Mouse (Mus musculus) left cerebral cortex, postnatal 25 days (tissue): Measurements from ENCODE around the gene Zfp52. TPM values are rescaled to one million over a fixed set of nuclear protein-coding genes. Genes with fewer than 3 reads are reported as not detected.

Experiments
- DNase-seq, 2 experiments: peaks; one replicate each; pipeline ENCODE4 v3.0.0; 2022; ENCODE audit warnings: low spot score in 2 of 2, mixed read lengths in 1 of 2
- intact Hi-C: fragments of 180-260 bp; cut with DNase I; formaldehyde crosslinking; loops from one replicate; pipeline ENCODE4 v1.15.1; 2025
- total RNA-seq, 2 experiments: library from RNA; stranded (reverse); gene quantifications; 2 replicates each; pipeline ENCODE4 v1.2.3; 2021

Zfp52 gene
- total RNA-seq, 2 experiments from 2014 or later: 6.0 to 6.3 TPM

GRCm38 (mm10) chr17:21534460-21535095 is 761 bp upstream of the Zfp52 start:
- DNase-seq: peak; percentile 71 to 92
- intact Hi-C loops: loop anchor here (2.0 to 10.0 kb wide), 2 partner anchors 32 to 590 kb away; partner anchors contain the start of genes Ppp2r1a and Zfp948

- DNase-seq: no peak
- intact Hi-C loops: loop anchor here (10.0 kb wide), 1 partner anchor 591 kb away; the partner anchor contains the start of gene Ppp2r1a
Measured at GRCm38 (mm10) chr17:21536096-21536495, 757 bp downstream of the Zfp52 start.

DNA sequence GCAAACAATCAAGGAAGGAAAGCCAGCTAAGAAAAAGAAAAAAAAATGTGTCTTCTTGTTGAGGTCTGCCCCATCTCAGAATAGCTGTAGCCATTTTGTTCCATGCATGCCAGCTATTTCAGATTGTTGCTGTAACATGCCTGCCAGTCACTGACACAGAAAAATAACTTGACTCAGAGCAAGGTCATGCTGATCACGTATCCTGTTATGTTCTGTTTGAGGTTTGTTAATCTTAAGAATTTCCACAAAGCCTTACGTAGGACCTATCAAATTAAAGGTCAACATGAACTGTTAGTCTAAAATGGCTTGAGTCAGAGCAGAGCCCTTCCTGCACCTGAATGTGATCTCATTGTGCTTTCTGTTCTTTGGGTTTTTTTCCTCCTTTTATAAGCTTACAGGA is 1.3 kb downstream of the Zfp52 start:
- intact Hi-C loops: loop anchor here (10.0 kb wide), 1 partner anchor 592 kb away; the partner anchor contains the start of gene Ppp2r1a
- no peak for DNase-seq

- intact Hi-C loops: no loop called here
- no peak for DNase-seq
Measured at GRCm38 (mm10) chr17:21557831-21558230, 22.5 kb downstream of the Zfp52 start.

DNA sequence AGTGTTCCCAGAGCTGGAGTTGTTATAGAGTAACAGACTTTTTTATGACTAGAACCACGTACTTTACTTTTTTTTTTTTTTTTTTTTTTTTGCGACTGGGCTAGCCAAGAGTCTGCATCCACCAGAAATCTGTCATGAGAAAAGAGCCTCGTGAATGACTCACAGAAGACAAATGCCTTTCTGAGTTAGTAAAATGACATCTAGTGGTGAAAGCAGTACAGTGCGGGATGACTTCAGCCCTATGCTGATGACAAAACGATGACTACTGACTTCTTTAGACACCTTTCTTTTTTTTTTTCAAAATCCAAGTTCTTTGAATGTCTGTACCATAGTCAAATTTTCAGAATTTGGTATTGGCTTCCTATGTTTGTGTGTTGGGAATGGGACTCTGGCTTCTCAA is 30.9 kb downstream of the Zfp52 start:
- peak; percentile 59 to 89 for DNase-seq
- intact Hi-C loops: loop anchor here (2.0 to 10.0 kb wide), 2 partner anchors 31 to 621 kb away; partner anchors contain the start of genes Ppp2r1a and Zfp52

DNA sequence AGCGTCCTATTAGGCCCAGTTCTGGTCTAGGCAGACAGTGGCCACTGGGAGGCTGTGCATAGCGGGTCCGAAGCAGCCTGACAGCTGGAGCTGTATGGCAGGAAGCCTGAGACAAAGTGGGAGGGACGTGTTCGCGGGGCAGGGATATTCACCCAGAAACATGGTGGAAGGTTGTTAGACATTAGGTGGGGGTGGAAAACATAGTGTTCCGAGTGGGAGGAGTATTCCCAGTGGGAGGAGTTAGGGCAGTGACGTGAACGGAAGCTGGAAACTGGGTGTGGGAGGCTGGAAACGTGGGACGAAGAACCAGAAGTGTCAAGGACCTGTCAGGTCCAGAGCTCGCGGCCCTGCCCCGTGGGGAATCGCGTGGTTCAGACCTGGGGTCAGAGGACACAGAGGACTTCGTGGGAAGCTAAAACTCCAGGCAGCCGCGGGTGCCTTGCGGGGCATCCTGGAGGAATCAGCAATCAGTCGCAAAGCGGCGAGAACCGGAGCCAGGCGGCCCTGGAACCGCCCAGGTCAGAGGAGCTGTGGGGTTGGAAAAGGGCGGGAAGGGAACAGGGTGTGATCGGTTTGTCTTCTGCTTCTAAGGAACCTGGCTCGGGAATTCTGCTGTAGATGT is 31.5 kb downstream of the Zfp52 start, which contains the start of gene Zfp948:
Gene Zfp948 (plus strand): TSS at position 281 of the 622 bp plus-strand sequence.
- intact Hi-C loops: loop anchor here (2.0 to 10.0 kb wide), 2 partner anchors 32 to 622 kb away; partner anchors contain the start of genes Ppp2r1a and Zfp52
- DNase-seq: peak; percentile 79 to 90

- intact Hi-C loops: loop anchor here (2.0 to 10.0 kb wide), 2 partner anchors 33 to 623 kb away; partner anchors contain the start of genes Ppp2r1a and Zfp52
- DNase-seq: peak; percentile 11 to 17
Measured at GRCm38 (mm10) chr17:21567696-21568095, 32.4 kb downstream of the Zfp52 start.

- intact Hi-C loops: no loop called here
Measured at GRCm38 (mm10) chr17:21579080-21579479, 43.7 kb downstream of the Zfp52 start.

DNA sequence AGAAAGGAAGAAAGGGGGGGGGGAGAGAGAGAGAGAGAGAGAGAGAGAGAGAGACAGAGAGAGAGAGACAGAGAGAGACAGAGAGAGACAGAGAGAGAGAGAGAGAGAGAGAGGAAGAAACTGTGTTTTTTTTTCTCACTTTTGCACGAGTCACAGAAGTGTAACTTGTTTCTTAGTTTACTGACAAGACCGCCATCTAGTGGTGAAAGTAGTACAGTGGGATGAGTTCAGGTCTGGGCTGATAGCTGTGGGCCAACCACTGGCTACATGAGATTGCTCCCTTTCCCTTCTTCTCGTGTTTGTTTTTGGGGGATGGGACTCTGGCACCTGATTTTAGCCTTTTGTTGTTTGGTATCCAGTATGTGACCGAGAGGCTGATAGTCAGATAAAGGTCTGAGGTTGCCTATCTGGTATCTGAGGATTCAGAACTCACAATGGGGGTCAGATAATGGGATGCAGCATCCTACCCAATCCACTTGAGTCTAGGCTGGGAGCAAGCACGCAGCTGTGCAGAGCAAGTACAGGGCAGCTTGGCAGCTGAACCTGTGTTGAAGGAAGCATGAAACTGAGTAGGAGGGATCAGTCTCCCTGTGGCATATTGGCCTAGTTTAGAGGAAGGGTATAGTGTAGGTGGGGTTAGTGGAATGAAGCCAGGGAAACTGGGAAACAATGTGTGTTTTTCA is 44.3 kb downstream of the Zfp52 start:
- peak; percentile 35 to 60 for DNase-seq
- intact Hi-C loops: no loop called here

More at GRCm38 (mm10) chr17:21579080-21579479, 43.7 kb downstream of the Zfp52 start:
- no peak for DNase-seq

GRCm38 (mm10) chr17:21585521-21585920 is 50.2 kb downstream of the Zfp52 start:
- no peak for DNase-seq
- intact Hi-C loops: no loop called here

Other genes starting within 250 kb of the Zfp52 start
- gene Vmn1r237, start 223.7 kb upstream of the Zfp52 start, total RNA-seq: not detected
- 1 to 10 TPM; 1.2 to 1.3 TPM for gene Zfp677, start 151.8 kb upstream of the Zfp52 start, total RNA-seq
- 1 to 10 TPM in 1 of 2 experiments, under 1 TPM in 1; 0.64 to 1.0 TPM for gene Zfp54, start 112.3 kb upstream of the Zfp52 start, total RNA-seq
- gene Zfp51, start 85.2 kb upstream of the Zfp52 start, total RNA-seq: 1 to 10 TPM; 4.0 to 4.6 TPM
- gene Zfp53, start 46.5 kb upstream of the Zfp52 start, total RNA-seq: 1 to 10 TPM; 4.0 to 4.7 TPM
- gene Zfp948, start 31.5 kb downstream of the Zfp52 start, total RNA-seq: 10 to 100 TPM; 11.9 to 12.1 TPM
- gene Zfp983, start 115.1 kb downstream of the Zfp52 start, total RNA-seq: 10 to 100 TPM; 10.9 to 13.8 TPM
- 1 to 10 TPM; 5.2 to 5.4 TPM for gene Gm10226, start 156.3 kb downstream of the Zfp52 start, total RNA-seq
- 1 to 10 TPM; 8.1 to 8.7 TPM for gene Zfp760, start 172.2 kb downstream of the Zfp52 start, total RNA-seq
- gene Zfp229, start 195.3 kb downstream of the Zfp52 start, total RNA-seq: 1 to 10 TPM; 3.6 to 5.0 TPM